Mouse (Mus musculus) forebrain, embryonic 13.5 days (tissue): ENCODE results near the gene Antxrl. TPM values are rescaled to one million over a fixed set of nuclear protein-coding genes. Genes with fewer than 3 reads are reported as not detected.

Experiments used
- ATAC-seq: fragments of 200-750 bp; cut with Nextera tagmentation; 2 replicates; pipeline ENCODE4 v1.8.0; 2017
- H3K27ac ChIP-seq: fragments of 300-500 bp; sonication (generic); 2 replicates; pipeline ENCODE4 v1.5.1; 2015; ENCODE audit warnings: inconsistent platforms, mild to moderate bottlenecking, moderate library complexity
- H3K27me3 ChIP-seq: fragments of 300-500 bp; sonication (generic); 2 replicates; pipeline ENCODE4 v1.6.1; 2015; ENCODE audit warnings: mild to moderate bottlenecking, inconsistent platforms
- H3K36me3 ChIP-seq: fragments of 300-500 bp; sonication (generic); 2 replicates; pipeline ENCODE4 v1.6.1; 2015; ENCODE audit warnings: mild to moderate bottlenecking, inconsistent platforms; ENCODE audit not compliant: poor library complexity, severe bottlenecking
- H3K4me1 ChIP-seq: fragments of 300-500 bp; sonication (generic); 2 replicates; pipeline ENCODE4 v1.6.1; 2015; ENCODE audit warnings: inconsistent platforms
- H3K4me2 ChIP-seq: fragments of 300-500 bp; sonication (generic); 2 replicates; pipeline ENCODE4 v1.6.1; 2015; ENCODE audit warnings: inconsistent platforms, mild to moderate bottlenecking, moderate library complexity
- H3K4me3 ChIP-seq: fragments of 300-500 bp; sonication (generic); 2 replicates; pipeline ENCODE4 v1.5.1; 2015; ENCODE audit warnings: mild to moderate bottlenecking, inconsistent platforms
- H3K9ac ChIP-seq: fragments of 300-500 bp; sonication (generic); 2 replicates; pipeline ENCODE4 v1.6.1; 2015; ENCODE audit warnings: mild to moderate bottlenecking, inconsistent platforms
- H3K9me3 ChIP-seq: fragments of 300-500 bp; sonication (generic); replicated peaks from 2 replicates; pipeline ENCODE4 v1.6.1; 2016; ENCODE audit warnings: inconsistent platforms
- WGBS: fragments of 180-500 bp; shearing (Covaris S2); methylation state at CpG from one replicate; pipeline ENCODE4 v1.1.7; 2015; 5-methylcytosine and 5-hydroxymethylcytosine counted together
- polyA plus RNA-seq: library from polyadenylated mRNA; unstranded; fragments of >200 nt; fragmentation: Nextera tagmentation; extraction: Ambion mirVana; gene quantifications from 2 replicates; pipeline ENCODE4 v1.2.1, GENCODE M21; 2015

The Antxrl gene
- polyA plus RNA-seq = not detected in 2 replicates

DNA sequence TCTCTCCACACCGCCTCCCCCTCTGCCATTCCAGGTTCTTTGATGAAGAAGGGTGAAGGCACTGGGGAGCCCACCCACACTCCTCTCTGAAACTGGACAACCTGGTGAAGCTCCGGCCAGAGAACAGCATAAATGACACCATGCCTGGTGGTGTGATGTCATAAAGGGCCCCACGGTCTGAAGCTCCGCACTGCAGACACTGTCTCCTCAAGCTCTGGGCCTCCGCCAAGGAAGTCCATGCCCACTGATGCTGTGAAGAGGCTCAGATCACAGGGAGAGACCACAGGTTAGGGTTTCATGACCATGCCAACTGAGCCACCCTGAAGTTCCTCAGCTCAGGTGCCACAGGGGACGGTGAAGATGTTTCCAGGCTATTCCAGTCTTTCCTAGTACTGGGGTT lies at the start of gene Antxrl:
Gene Antxrl, plus strand, starts transcription at position 192 of the 400 bp plus-strand sequence.
- Histone ChIP-seq H3K4me1 (no peaks in the 10 kb centered on the region), H3K27me3 (no peaks in the 10 kb centered on the region), H3K4me3 (no peak within 1 kb of the TSS), H3K27ac (no peak within 1 kb of the TSS), H3K9ac (no peak within 1 kb of the TSS), H3K9me3 (no peaks in the 10 kb centered on the region), H3K36me3 (no peaks in the 10 kb centered on the region), H3K4me2 (no peak within 1 kb of the TSS)
- 88% methylated on average over 6 of the region's 6 CpGs for WGBS
- no peak for ATAC-seq

DNA sequence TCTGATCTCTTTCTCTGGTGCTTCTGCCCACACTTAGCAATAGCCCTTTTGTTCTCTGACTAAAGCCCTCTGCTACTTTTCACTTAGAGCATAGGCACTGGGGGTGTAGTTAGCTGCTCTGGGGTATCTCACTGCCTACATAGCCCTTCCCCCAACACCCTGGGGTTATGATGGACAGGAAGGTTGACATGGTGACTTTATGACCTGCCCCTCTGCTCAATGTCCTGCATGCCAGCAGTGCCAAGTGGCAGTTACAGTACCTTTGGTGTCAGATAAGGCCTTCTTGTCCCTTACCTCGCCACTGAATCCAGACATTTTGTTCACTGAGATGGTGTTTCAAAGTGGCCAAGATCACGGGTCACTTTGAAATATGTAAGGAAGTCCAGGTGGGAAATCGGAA lies 37.4 kb upstream of the Antxrl start, which contains the start of gene Gm30083:
Gene Gm30083, minus strand, starts transcription at position 120 of the 400 bp plus-strand sequence.
- no peak within 1 kb of the TSS for H3K4me2 ChIP-seq
- no peaks in the 10 kb centered on the region for H3K27me3 ChIP-seq
- no peaks in the 10 kb centered on the region for H3K9me3 ChIP-seq
- WGBS = 94% methylated on average over 3 of the region's 3 CpGs
- H3K9ac ChIP-seq = no peak within 1 kb of the TSS
- no peaks in the 10 kb centered on the region for H3K4me1 ChIP-seq
- no peak within 1 kb of the TSS for H3K4me3 ChIP-seq
- no peak for ATAC-seq
- H3K36me3 ChIP-seq = no peaks in the 10 kb centered on the region
- H3K27ac ChIP-seq = no peak within 1 kb of the TSS

DNA sequence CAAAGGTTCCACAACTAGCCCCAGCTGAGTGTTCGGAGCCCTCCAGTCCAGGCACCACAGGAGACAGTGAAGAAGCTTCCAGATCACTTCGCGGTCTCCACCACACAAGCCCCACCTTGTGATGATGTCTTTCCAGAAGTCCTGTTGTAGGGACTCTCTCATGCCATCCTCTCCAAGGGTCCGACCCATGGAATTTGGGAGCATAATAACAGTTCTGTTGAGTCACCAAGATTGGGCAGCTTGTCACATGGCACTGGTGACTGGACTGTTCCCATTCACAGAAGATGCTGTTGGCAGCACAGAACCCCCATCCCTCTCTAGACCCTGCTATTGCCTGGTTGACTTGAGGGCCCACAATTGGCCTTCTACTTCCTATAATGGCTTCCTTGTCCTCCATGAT lies 36.1 kb upstream of the Antxrl start, which contains the start of gene Gm5460:
Gene Gm5460, plus strand, starts transcription at position 378 of the 400 bp plus-strand sequence.
- Histone ChIP-seq H3K4me1 (no peaks in the 10 kb centered on the region), H3K27me3 (no peaks in the 10 kb centered on the region), H3K9me3 (no peaks in the 10 kb centered on the region), H3K4me2 (no peak within 1 kb of the TSS), H3K36me3 (no peaks in the 10 kb centered on the region), H3K9ac (no peak within 1 kb of the TSS), H3K4me3 (no peak within 1 kb of the TSS), H3K27ac (no peak within 1 kb of the TSS)
- 93% methylated on average over 4 of the region's 4 CpGs for WGBS
- ATAC-seq = no peak

DNA sequence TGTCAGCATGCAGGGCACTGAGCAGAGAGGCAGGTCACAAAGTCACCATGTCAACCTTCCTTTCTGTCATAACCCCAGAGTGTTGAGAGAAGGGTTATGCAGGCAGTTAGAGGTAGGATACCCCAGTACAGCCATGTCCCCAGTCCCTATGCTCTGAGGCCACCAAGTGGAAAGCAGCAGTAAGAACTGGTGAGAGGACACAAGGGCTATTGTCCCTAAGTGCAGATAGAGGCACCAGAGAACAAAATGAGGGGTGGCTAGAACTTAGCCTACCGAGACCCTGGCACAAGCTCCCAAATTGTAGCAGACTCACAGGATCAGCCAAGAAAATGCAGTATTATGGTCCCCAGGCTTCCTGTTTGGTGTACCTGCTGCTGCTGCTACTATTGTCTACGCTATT lies 35.6 kb upstream of the Antxrl start:
- H3K36me3 ChIP-seq = no peaks in the 10 kb centered on the region
- no peak overlapping the region for H3K4me3 ChIP-seq
- ATAC-seq = no peak
- H3K9me3 ChIP-seq = no peaks in the 10 kb centered on the region
- WGBS = 88% methylated on average over 2 of the region's 2 CpGs
- H3K27ac ChIP-seq = no peak overlapping the region
- H3K9ac ChIP-seq = no peak overlapping the region
- H3K27me3 ChIP-seq = no peaks in the 10 kb centered on the region
- H3K4me2 ChIP-seq = no peak overlapping the region
- no peaks in the 10 kb centered on the region for H3K4me1 ChIP-seq

DNA sequence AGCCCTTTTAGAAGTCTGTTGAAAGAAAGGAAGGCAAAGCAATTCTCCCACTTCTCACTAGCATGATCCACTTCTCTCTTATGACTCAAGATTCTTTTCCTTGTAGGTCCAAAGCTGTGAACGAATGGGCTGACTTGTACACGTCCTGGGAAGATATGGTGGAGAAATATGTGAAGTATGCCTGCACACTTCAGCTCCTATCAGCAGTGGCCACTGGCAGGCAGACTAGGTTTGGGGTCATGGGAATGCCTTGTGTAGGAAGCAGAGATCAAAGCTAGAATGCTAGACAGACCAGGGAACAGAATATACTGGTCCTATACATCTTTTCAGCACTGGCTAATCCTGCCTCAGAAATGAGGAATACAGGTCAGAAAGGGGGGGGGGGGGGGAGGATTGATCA lies 25.8 kb upstream of the Antxrl start:
- 0 out of 2 replicates have a peak, but pooled peaks cover 5% of the 10 kb centered on the region for H3K9me3 ChIP-seq
- WGBS = 76% methylated on average over 2 of the region's 2 CpGs
- H3K27ac ChIP-seq = no peak overlapping the region
- no peak for ATAC-seq
- no peak overlapping the region for H3K4me2 ChIP-seq
- H3K36me3 ChIP-seq = no peaks in the 10 kb centered on the region
- no peaks in the 10 kb centered on the region for H3K4me1 ChIP-seq
- H3K4me3 ChIP-seq = no peak overlapping the region
- H3K9ac ChIP-seq = no peak overlapping the region
- no peaks in the 10 kb centered on the region for H3K27me3 ChIP-seq

DNA sequence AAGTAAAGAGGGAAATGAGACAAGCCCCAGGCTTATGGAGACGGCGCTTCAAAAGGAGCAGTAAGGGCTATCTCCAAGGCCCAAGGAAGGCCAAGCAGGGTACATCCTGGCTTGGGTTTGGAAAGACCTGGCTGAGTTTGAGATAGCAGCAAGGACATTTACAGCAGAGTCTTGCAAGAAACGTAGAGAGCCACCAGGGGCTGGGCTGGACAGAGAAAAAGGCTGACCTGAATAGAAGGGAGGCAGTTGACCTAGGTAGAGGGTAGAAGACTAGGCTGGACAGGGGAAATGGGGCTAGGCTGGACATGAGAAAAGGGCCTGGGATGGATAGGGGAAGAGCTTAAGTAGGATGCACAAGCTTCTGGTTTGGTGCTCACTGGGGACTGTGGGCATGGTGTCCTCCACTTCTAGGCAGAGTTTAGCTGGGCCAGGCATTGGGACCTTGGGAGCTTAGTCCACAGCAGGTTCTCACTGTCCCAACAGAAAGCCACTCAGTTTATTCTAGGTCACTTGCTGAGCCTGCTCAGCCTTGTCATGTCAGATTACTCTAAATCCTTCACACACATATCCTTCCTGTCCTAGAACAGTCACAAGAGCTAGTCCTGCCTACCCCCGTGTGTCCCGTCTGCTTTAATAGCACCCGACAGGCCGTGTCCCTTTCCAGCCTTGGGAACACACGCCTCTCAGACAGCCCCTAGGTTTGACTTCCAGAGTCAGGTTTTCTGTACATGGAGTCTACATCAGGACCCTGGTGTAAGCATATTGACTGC lies 18.5 kb upstream of the Antxrl start:
- H3K27me3 ChIP-seq = no peaks in the 10 kb centered on the region
- no peaks in the 10 kb centered on the region for H3K36me3 ChIP-seq
- 89% methylated on average over 8 of the region's 8 CpGs for WGBS
- H3K4me3 ChIP-seq = no peak overlapping the region
- H3K4me2 ChIP-seq = no peak overlapping the region
- no peak for ATAC-seq
- no peaks in the 10 kb centered on the region for H3K9me3 ChIP-seq
- H3K9ac ChIP-seq = no peak overlapping the region
- no peak overlapping the region for H3K27ac ChIP-seq
- no peaks in the 10 kb centered on the region for H3K4me1 ChIP-seq

DNA sequence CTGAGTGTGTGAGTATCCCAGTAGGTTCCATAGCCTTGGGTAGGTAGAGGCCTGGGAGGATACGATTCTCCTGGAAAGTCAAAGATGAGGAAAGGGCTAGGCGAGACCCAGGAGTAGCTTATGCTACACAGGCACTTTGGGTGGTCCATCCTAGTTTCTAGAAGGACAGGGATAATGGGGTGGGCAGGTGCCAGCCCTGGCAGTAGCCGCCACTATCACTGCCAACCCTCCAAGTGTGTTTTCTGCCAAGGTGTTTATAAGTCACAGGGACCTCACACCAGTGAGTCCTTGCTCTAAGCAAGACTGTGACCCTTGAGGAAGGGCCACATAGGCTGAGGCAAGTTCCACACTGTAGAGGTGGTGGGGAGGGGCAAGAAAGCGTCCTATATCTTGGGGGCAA lies 11.3 kb upstream of the Antxrl start:
- WGBS = 84% methylated on average over 4 of the region's 4 CpGs
- no peaks in the 10 kb centered on the region for H3K36me3 ChIP-seq
- H3K4me2 ChIP-seq = no peak overlapping the region
- H3K9ac ChIP-seq = no peak overlapping the region
- no peaks in the 10 kb centered on the region for H3K27me3 ChIP-seq
- H3K9me3 ChIP-seq = no peaks in the 10 kb centered on the region
- H3K27ac ChIP-seq = no peak overlapping the region
- no peak for ATAC-seq
- H3K4me3 ChIP-seq = no peak overlapping the region
- no peaks in the 10 kb centered on the region for H3K4me1 ChIP-seq

DNA sequence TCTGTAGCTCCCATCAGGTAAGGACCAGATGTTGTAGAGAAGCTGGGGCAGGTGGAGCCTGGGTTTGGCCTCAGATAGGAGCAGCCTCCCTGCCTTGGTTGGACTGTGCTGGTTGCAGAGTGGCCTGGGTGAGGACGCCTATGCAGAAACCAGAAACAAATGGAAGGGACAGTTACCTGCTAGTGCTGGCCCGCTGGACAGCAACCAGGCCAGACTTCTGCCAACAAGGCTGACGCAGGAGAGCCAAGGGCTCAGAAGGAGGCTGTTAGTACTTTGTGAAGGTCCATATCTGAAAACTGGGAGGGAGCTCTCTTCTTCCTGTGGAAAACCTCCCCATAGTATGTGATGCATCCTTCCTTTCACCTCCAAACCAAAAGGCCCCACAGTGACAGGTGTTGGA lies 9.2 kb upstream of the Antxrl start:
- Histone ChIP-seq H3K4me2 (no peak overlapping the region), H3K27ac (no peak overlapping the region), H3K27me3 (no peaks in the 10 kb centered on the region), H3K4me1 (no peaks in the 10 kb centered on the region), H3K9me3 (no peaks in the 10 kb centered on the region), H3K36me3 (no peaks in the 10 kb centered on the region), H3K4me3 (no peak overlapping the region), H3K9ac (no peak overlapping the region)
- ATAC-seq = no peak
- 74% methylated on average over 3 of the region's 3 CpGs for WGBS

DNA sequence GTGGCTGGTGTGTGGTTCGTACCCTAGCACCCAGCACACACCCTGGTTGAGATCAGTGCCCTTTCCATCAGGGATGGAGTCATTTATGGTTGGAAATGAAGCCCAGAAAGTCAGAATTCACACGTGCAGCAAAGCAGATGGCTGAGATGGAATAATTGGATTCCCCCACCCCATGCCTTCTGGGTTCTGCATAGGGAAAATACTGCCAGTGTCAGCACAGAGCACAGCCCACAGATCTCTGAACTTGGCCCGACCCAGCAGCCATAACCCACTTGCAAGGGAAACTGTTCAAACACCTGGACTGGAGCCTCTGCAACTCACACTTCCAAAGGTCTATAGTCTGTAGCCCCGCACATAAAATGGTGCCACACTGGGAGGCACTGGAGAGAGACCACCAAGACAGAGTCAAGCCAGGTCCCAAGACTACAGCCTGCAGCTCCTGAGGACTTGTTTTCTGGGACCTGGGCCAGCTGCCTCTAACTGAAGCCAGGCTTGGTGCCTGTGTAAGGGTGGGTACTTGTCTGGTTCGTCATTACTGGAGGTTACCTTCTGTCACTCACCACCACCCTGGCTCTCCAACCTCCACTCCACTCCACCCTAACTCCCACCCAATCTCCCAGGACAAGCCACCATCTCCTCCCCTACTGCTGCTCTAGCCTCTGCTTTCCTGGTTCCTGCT lies 2.3 kb upstream of the Antxrl start:
- no peaks in the 10 kb centered on the region for H3K27me3 ChIP-seq
- H3K27ac ChIP-seq = no peak overlapping the region
- no peaks in the 10 kb centered on the region for H3K36me3 ChIP-seq
- H3K9me3 ChIP-seq = no peaks in the 10 kb centered on the region
- H3K4me2 ChIP-seq = no peak overlapping the region
- ATAC-seq = peak; percentile 59; the same call in 1 of the 2 replicates
- H3K4me3 ChIP-seq = no peak overlapping the region
- H3K4me1 ChIP-seq = no peaks in the 10 kb centered on the region
- 68% methylated on average over 5 of the region's 5 CpGs for WGBS
- H3K9ac ChIP-seq = no peak overlapping the region

DNA sequence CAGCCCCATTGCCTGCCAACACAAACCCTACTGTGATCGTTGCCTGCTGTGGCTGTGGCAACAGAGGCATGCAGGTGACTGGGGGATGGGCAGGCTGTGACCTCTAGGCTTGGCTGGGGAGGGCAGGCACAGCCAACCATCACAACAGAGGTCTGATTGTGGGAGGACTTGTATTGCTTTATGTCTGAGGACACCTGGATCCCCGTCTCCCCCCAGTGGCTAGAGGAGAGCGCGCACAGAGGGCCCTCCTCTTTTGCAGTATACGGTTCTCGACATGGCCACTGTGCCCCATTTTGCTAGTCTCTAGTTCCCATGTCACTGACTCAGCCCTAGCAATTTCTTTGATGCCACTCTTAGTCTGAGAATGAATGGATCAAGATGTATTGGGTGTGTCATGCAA lies 19.2 kb downstream of the Antxrl start:
- Histone ChIP-seq H3K27ac (no peak overlapping the region), H3K4me1 (no peaks in the 10 kb centered on the region), H3K9ac (no peak overlapping the region), H3K36me3 (no peaks in the 10 kb centered on the region), H3K27me3 (no peaks in the 10 kb centered on the region), H3K4me2 (no peak overlapping the region), H3K4me3 (no peak overlapping the region), H3K9me3 (no peaks in the 10 kb centered on the region)
- WGBS = 69% methylated on average over 6 of the region's 6 CpGs
- ATAC-seq = no peak

DNA sequence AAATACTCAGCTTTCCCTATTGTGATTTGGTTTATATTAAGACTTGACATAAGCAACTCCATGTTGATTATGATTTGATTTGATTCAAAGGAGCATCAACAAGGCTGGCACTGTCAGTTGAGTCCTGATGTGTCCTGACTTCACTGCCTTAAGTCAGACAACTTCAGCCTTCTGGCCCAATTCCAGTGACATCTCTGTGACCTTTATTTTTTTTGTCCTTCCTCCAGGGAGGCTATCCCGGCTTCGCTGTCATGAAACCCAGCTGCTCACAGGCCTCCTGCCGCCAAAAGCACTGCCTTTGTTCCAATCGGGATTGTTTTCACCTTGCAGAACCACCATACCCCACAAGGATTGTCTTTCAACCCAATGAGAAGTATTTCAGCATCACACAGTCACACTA lies 22.8 kb downstream of the Antxrl start:
- Histone ChIP-seq H3K4me1 (no peaks in the 10 kb centered on the region), H3K27me3 (no peaks in the 10 kb centered on the region; the same call in 1 of the 2 replicates), H3K9ac (no peak overlapping the region), H3K4me3 (no peak overlapping the region), H3K36me3 (no peaks in the 10 kb centered on the region), H3K9me3 (no peaks in the 10 kb centered on the region), H3K4me2 (no peak overlapping the region), H3K27ac (no peak overlapping the region)
- no peak for ATAC-seq
- 43% methylated on average over 4 of the region's 4 CpGs for WGBS

DNA sequence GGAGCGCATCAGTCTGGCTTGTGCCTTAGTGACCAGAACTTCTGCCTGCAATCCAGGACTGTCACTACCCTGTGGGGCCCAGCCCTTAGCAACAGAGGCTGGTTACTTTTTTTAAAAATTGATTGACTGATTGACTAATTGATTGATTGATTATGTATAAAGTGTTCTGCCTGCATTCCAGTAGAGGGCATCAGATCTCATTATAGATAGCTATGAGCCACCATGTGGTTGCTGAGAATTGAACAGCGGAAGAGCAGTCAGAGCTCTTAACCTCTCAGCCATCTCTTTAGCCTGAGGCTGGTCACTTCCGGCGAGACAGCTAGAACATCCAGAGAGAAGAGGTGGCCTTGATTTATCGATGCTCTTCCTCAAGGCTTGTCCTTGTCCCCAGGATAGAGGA lies 24.7 kb downstream of the Antxrl start:
- no peak for ATAC-seq
- H3K4me3 ChIP-seq = no peak overlapping the region
- H3K36me3 ChIP-seq = no peaks in the 10 kb centered on the region
- WGBS = 83% methylated on average over 5 of the region's 5 CpGs
- no peaks in the 10 kb centered on the region for H3K4me1 ChIP-seq
- no peak overlapping the region for H3K4me2 ChIP-seq
- no peak overlapping the region for H3K27ac ChIP-seq
- H3K9ac ChIP-seq = no peak overlapping the region
- peaks cover 2% of the 10 kb centered on the region; the same call in 1 of the 2 replicates for H3K27me3 ChIP-seq
- H3K9me3 ChIP-seq = no peaks in the 10 kb centered on the region
